Mouse (Mus musculus) embryonic facial prominence, embryonic 13.5 days (tissue): ENCODE results near the gene Dusp13. TPM values are rescaled to one million over a fixed set of nuclear protein-coding genes. Genes with fewer than 3 reads are reported as not detected.

Source experiments
- ATAC-seq: fragments of 200-750 bp; cut with Nextera tagmentation; 2 replicates; pipeline ENCODE4 v1.8.0; 2017; ENCODE audit warnings: low read depth; ENCODE audit not compliant: insufficient number of reproducible peaks, insufficient read depth, low FRiP score, low TSS enrichment
- H3K27ac ChIP-seq: fragments of 300-500 bp; sonication (generic); 2 replicates; pipeline ENCODE4 v1.5.1; 2015; ENCODE audit warnings: moderate library complexity, mild to moderate bottlenecking, inconsistent platforms
- H3K27me3 ChIP-seq: fragments of 300-500 bp; sonication (generic); 2 replicates; pipeline ENCODE4 v1.6.1; 2015; ENCODE audit warnings: mild to moderate bottlenecking, inconsistent platforms
- H3K36me3 ChIP-seq: fragments of 300-500 bp; sonication (generic); 2 replicates; pipeline ENCODE4 v1.6.1; 2015; ENCODE audit warnings: mild to moderate bottlenecking, inconsistent platforms
- H3K4me1 ChIP-seq: fragments of 300-500 bp; sonication (generic); 2 replicates; pipeline ENCODE4 v1.6.1; 2015; ENCODE audit warnings: inconsistent platforms
- H3K4me2 ChIP-seq: fragments of 300-500 bp; sonication (generic); 2 replicates; pipeline ENCODE4 v1.6.1; 2015; ENCODE audit warnings: moderate library complexity, mild to moderate bottlenecking, inconsistent platforms
- H3K4me3 ChIP-seq: fragments of 300-500 bp; sonication (generic); 2 replicates; pipeline ENCODE4 v1.5.1; 2015; ENCODE audit warnings: mild to moderate bottlenecking, inconsistent platforms
- H3K9ac ChIP-seq: fragments of 300-500 bp; sonication (generic); 2 replicates; pipeline ENCODE4 v1.6.1; 2015; ENCODE audit warnings: mild to moderate bottlenecking, inconsistent platforms
- H3K9me3 ChIP-seq: fragments of 300-500 bp; sonication (generic); 2 replicates; pipeline ENCODE4 v1.6.1; 2016; ENCODE audit warnings: inconsistent platforms
- WGBS: fragments of 180-500 bp; shearing (Covaris S2); methylation state at CpG from one replicate; pipeline ENCODE4 v1.1.7; 2015; ENCODE audit warnings: mixed read lengths; 5-methylcytosine and 5-hydroxymethylcytosine counted together
- polyA plus RNA-seq: library from polyadenylated mRNA; unstranded; fragments of >200 nt; fragmentation: Nextera tagmentation; extraction: Ambion mirVana; gene quantifications from 2 replicates; pipeline ENCODE4 v1.2.1, GENCODE M21; 2015

Gene Dusp13
- polyA plus RNA-seq, 1 experiment from 2014 or later, result 0.34 TPM

- no peaks in the 10 kb centered on the region for H3K27me3 ChIP-seq
- no peak overlapping the region for H3K4me3 ChIP-seq
- H3K9me3 ChIP-seq, result peaks cover 8% of the 10 kb centered on the region; the same call in 1 of the 2 replicates
- no peaks in the 10 kb centered on the region for H3K36me3 ChIP-seq
- peaks cover 20% of the 10 kb centered on the region; the same call in 1 of the 2 replicates for H3K4me1 ChIP-seq
- H3K27ac ChIP-seq, result no peak overlapping the region
- no peak overlapping the region for H3K4me2 ChIP-seq
- ATAC-seq, result no peak
- no peak overlapping the region for H3K9ac ChIP-seq
- 74% methylated on average over 6 of the region's 6 CpGs for WGBS
These were observed 56.0 kb downstream of the Dusp13 start for GRCm38 (mm10) chr14:21695020-21695419.

- H3K4me3 ChIP-seq, result no peak overlapping the region
- H3K36me3 ChIP-seq, result no peaks in the 10 kb centered on the region
- H3K4me1 ChIP-seq, result peaks cover 28% of the 10 kb centered on the region
- WGBS, result 70% methylated on average over 3 of the region's 3 CpGs
- no peak for ATAC-seq
- H3K27ac ChIP-seq, result peak overlapping the region; percentile 71; the same call in 1 of the 2 replicates
- no peaks in the 10 kb centered on the region for H3K27me3 ChIP-seq
- no peak overlapping the region for H3K9ac ChIP-seq
- H3K9me3 ChIP-seq, result peaks cover 8% of the 10 kb centered on the region; the same call in 1 of the 2 replicates
- no peak overlapping the region for H3K4me2 ChIP-seq
These were observed 59.9 kb downstream of the Dusp13 start for GRCm38 (mm10) chr14:21691070-21691469.

DNA sequence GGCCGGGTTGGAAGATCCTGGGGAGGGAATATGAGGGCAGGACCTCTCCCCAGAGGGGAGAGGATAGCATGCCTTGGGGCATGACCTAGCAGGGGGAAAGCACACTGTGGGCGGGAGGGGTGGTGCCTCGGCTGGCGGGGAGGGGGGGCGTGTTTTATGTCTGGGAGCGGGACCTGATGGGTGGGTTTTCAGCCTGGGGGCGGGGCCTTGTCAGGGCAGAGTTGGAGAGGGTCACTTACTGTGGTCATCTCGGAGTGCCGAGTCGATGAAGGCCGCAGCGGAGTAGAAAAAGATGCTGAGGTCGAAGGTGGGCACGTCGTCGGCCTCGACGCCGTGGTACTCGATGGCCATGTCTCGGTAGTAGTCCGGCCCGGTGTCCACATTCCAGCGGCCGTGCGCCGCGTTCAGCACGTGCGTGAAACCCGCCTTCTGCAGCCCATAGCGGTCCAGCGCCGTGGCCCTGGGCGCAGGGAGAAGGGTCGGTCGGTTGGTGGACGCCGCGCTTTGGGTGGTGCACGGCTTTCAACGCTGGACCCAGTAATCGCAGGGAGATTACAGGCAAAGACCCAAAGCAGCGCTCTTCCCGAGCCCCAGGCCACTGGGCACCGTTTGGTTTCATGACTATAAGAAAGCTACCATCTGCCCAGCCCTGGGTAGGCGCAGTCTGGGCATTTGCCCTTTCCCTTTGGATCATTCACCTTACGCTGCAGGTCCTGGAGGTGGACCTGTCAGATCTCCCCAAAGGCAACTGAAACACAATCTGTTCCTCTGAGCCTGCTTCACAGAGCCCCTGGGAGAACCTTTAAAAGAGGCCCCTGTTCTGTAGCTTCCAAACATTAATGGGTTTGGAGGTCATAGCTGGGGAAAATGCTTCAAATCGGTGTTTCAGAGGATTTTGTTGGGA is 64.4 kb downstream of the Dusp13 start:
- Histone ChIP-seq H3K9ac (peak overlapping the region; percentile 46), H3K4me1 (peaks cover 54% of the 10 kb centered on the region), H3K27me3 (no peaks in the 10 kb centered on the region), H3K9me3 (no peaks in the 10 kb centered on the region), H3K4me2 (peak overlapping the region; percentile 63), H3K27ac (no peak overlapping the region), H3K4me3 (peak overlapping the region; percentile 30), H3K36me3 (no peaks in the 10 kb centered on the region)
- WGBS, result 14% methylated on average over 48 of the region's 49 CpGs
- no peak for ATAC-seq

GRCm38 (mm10) chr14:21685411-21686146 is 65.4 kb downstream of the Dusp13 start:
- Histone ChIP-seq H3K27ac (peak overlapping the region; percentile 45), H3K4me2 (no peak overlapping the region)

GRCm38 (mm10) chr14:21683834-21684233 is 67.1 kb downstream of the Dusp13 start:
- Histone ChIP-seq H3K9me3 (no peaks in the 10 kb centered on the region), H3K9ac (no peak overlapping the region), H3K27ac (peak overlapping the region; percentile 62; the same call in 1 of the 2 replicates), H3K36me3 (no peaks in the 10 kb centered on the region), H3K27me3 (no peaks in the 10 kb centered on the region), H3K4me2 (no peak overlapping the region), H3K4me1 (peaks cover 72% of the 10 kb centered on the region), H3K4me3 (no peak overlapping the region)
- WGBS, result 78% methylated on average over 4 of the region's 4 CpGs
- no peak for ATAC-seq

More at GRCm38 (mm10) chr14:21685411-21686146, 65.4 kb downstream of the Dusp13 start:
- ATAC-seq, result no peak
- no peaks in the 10 kb centered on the region for H3K27me3 ChIP-seq
- peaks cover 54% of the 10 kb centered on the region for H3K4me1 ChIP-seq
- WGBS, result 73% methylated on average over 10 of the region's 10 CpGs
- H3K4me3 ChIP-seq, result no peak overlapping the region
- no peaks in the 10 kb centered on the region for H3K36me3 ChIP-seq
- no peaks in the 10 kb centered on the region for H3K9me3 ChIP-seq
- no peak overlapping the region for H3K9ac ChIP-seq

Other genes with a start within 250 kb of the Dusp13 start
- gene Dupd1, start 36.6 kb downstream of the Dusp13 start, polyA plus RNA-seq, result 0.31 TPM in 1 of 2 replicates, not detected in the other
- gene Samd8, start 650 bp downstream of the Dusp13 start, polyA plus RNA-seq, result 12.1 and 13.2 TPM in 2 replicates
- 209 and 221 TPM in 2 replicates for gene Vdac2, start 74.1 kb upstream of the Dusp13 start, polyA plus RNA-seq
- gene Comtd1, start 97.8 kb upstream of the Dusp13 start, polyA plus RNA-seq, result 21.4 and 21.5 TPM in 2 replicates
- gene Zfp503, start 238.4 kb upstream of the Dusp13 start, polyA plus RNA-seq, result 25.9 and 30.5 TPM in 2 replicates